Mouse (Mus musculus): ENCODE data around the gene Naalad2.

GRCm38 (mm10) chr9:18293026-18293781, 109.6 kb downstream of the Naalad2 start:
- no peak for TF ChIP-seq CTCF (conservative IDR thresholded peaks at IDR 0.05; ENCODE audit: low read length)
- no peak for TF ChIP-seq POU5F1 (IDR thresholded peaks at IDR 0.05; ENCODE audit: borderline replicate concordance, low read length)
- no peak for TF ChIP-seq NANOG (IDR thresholded peaks at IDR 0.05; ENCODE audit: borderline replicate concordance, low read length)
